Mouse (Mus musculus) T-helper 2 cell (primary cell): ENCODE results near the gene Espn.

Source experiments
- in situ Hi-C: fragments of 300-600 bp; cut with MboI, MseI; formaldehyde crosslinking; loops from one replicate; pipeline ENCODE4 v1.15.1; 2025; ENCODE audit warnings: high pct_unique_total_duplicates

Espn gene

GRCm38 (mm10) chr4:152127884-152128283 is 24.3 kb downstream of the Espn start:
- in situ Hi-C loops, result no loop called here

GRCm38 (mm10) chr4:152126026-152126920 is 25.9 kb downstream of the Espn start:
- in situ Hi-C loops, result no loop called here

DNA sequence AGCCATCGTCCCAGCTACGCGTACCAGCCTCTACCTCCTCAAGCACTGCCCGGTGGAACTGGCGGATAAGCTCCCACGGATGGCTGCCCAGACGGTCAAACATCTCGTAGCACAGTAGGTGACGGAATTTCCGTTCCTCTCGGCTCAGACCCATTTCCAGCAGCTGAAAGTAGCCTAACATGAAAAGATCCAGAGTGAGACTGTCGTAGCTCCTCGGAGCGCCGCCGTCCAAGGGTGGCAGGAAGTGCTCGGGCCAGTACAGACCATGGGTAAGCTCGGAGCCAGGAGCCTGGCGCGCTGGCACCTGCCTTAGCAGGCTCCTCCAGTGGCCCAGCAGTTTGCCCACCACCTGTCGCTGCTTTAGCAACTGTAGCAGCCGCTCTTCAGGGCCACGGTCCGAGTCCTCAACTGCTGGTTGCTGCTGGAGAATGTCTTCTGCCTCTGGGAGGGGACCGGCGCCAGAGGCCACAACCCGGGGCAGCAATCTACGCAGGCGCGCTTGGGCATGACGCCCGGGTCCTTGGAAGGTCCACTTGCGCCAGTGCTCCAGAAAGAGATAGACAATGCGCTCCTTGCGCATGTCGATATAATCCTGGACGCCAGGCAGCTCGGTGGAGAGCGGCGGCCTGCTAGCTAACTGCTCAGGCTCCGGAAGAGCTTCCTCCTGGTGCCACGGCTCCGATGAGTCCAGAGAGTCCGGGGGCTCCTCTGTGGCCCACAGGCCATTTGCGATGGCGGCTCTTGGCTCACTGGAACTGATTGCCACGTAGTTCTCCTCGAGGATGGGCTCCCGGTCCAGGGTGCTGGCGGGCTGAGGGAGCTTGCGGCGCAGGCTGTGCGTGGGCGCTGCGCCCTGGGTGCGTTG is 26.8 kb downstream of the Espn start:
- in situ Hi-C loops, result no loop called here

GRCm38 (mm10) chr4:152124361-152124961 is 27.7 kb downstream of the Espn start:
- in situ Hi-C loops, result no loop called here

DNA sequence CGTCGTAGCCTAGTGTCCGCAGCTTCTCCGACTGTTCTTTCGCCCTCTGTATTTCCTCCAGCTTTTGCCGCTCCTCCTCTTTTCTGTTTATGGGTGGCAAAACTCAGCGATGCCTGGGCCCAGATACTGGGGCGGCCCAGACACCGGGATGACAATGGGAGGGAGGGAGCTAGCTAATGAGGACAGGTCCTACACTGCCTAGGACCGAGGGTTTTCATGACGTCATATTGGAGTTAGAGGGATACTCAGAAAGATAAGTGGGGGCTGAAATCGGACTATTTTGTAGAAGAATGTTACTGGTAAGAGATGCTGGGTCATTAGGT is 31.0 kb downstream of the Espn start:
- in situ Hi-C loops, result no loop called here

DNA sequence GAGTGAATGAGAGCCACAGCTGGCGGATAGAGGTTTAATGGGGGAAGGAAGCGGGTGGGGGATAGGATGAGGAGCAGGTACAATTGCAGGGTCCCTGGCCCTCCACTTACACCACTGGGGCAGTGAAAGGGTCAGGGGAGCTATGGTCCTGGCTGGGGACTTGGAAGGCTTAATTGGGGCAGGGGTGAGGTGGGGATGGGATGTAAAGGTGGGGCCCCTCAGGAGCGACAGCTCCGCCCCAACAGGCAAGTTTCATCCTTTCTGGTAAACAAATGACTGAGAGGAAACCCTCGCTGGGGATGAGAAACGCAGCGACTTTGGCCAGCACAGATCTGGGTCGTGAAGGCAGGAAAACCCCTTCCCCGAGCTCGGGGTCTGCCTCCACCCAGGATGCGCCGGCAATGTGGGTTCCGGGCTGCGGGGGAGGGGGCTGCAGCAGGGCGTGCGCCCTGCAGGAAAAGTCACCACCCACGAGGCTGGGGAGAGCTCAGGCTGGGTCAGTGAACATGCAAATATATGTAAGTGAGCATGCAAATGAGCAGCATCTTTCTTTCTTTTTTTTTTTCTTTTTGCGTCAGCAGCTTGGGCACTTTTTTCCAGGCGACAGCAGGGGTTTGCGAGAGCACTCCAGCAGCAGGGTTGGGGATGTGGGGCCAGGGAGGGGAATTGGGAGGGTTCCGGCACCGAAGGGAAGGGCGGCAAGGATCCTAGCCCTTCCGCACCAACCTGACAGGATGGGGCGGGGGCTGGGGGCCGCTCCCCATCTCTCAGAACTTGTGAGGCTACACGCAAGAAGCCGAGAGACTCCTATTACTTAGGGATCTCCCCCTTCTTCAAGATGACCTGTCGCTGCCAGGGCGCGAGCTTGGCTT is 31.6 kb downstream of the Espn start:
- in situ Hi-C loops, result no loop called here

DNA sequence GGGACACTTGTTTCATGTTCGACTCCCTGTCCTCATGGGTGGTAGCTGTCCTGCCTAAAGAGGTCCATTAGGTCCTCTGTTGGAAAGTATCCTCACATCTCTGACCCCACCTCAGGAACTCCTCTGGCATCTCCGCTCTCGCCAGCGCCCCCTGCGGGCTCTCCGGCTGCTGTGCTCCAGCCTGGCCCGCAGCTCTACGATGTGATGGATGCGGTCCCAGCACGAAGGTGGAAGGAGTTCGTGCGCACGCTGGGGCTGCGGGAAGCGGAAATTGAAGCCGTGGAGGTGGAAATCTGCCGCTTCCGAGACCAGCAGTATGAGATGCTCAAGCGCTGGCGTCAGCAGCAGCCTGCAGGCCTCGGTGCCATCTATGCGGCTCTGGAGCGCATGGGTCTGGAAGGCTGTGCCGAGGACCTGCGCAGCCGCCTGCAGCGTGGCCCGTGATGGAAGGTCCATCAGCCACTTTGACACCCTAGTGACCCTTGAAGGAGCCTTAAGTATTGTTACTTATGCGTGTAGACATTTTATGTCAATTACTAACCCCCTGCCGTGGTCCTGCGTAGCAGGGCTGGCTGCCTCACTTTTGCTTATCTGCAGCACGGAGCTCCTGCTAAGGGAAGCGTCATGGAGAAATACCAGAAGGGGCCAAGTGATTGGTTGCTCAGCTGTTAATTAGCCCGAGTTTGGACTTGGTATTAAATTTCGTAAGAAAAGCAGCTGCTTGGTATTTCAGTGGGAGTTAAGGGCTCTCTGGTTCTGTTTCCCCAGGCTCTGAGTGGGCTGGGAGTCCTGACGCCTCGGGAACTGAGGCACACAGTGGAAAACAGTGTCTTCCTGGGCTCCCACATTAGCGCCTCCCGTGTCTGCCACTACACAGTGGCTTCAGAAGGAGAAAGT is 32.5 kb downstream of the Espn start:
- in situ Hi-C loops, result no loop called here

GRCm38 (mm10) chr4:152117538-152117937 is 34.6 kb downstream of the Espn start:
- in situ Hi-C loops, result no loop called here

DNA sequence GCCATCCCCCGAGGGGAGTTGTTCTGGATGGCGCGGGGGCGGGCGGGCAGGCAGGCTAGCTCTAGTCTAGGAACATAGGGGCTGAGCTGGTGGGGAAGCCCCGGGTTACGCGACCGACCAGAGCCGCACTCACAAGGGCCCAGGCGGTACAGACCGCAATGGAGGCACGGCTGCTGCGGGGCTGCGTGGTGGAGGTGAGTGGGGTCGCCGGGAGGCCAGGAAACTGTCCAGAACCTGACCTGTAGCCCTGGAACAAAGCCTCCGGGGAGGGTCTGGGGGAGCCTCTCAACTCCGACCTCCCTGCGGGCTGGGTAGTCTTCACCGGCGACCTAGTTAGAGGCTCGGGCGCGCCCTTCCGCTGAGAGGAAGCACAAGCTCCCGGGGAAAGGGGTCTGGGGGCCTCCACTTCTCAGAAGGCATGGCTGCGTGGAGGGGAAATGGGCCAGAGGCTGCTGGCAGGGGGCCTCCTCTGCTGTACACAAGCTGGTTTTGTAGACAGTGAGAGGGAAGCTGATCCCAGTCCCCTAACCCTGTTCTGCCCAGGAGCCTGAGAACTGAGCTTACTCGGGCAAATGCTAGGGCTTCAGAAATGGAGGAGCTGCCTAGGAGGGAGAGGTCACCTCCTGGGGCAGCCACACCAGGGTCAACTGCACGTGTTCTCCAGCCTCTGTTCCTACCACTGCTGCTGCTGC is 36.1 kb downstream of the Espn start, which contains the start of gene Tnfrsf25:
Gene Tnfrsf25 (plus strand): TSS at position 14 of the 692 bp plus-strand sequence.
- in situ Hi-C loops, result no loop called here

DNA sequence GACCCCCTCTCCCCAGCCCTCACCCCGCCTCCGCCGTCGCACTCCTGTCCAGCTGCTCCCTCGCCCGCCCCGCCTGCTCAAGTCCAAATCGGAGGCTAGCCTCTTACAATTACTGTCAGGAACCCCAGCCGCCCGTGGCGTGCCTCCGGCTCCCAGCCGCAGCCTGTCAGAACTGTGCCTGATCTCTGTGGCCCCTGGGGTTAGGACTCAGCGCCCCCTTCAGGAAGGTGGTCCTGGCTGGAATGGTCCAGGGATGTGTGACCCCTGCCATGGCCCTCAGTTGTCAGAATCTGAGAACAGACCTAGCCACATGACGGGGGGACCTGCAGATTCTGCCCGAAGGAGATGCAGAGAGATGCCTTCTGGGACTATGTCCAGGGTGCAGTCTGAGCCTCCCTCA is 38.1 kb downstream of the Espn start:
- in situ Hi-C loops, result no loop called here

GRCm38 (mm10) chr4:152112329-152112728 is 39.8 kb downstream of the Espn start:
- in situ Hi-C loops, result no loop called here

DNA sequence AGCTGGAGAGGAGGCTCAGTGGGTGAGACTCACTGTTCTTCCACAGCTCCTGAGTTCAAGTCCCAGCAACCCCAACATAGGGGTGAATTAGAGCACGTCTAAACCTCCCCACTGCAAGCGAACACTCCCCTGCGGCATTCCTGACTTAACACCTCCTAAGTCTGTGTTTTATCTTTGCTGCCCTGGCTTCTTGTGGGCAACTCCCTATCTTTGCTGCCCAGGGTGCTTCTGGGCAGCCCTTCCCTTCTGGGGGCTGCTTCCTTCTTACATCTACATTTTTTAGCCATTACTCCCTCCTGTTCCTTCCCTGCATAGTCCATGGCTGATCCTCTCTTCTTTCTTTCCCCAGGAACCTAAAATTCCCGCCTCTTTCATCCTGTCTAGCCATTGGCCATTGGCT is 41.5 kb downstream of the Espn start:
- in situ Hi-C loops, result no loop called here

GRCm38 (mm10) chr4:152109509-152109908 is 42.7 kb downstream of the Espn start:
- in situ Hi-C loops, result no loop called here

DNA sequence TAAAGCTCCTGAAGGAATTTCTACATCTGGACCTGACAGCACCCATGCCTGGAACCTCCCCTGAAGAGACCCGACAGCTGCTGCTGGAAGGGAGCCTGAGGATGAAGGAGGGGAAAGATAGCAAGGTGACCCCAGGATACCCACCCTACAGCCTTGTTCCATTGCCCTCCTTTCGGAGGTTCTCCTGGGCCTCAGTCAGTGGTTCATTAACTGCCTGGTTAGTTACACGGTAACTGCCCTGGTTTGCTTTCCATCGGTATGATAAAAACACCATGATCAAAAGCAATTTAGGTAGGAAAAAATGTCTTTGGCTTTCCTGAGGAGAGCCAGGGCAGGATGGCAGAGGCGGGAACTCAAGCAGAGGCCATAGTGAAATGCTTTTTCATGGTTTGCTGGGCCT is 43.5 kb downstream of the Espn start:
- in situ Hi-C loops, result no loop called here

DNA sequence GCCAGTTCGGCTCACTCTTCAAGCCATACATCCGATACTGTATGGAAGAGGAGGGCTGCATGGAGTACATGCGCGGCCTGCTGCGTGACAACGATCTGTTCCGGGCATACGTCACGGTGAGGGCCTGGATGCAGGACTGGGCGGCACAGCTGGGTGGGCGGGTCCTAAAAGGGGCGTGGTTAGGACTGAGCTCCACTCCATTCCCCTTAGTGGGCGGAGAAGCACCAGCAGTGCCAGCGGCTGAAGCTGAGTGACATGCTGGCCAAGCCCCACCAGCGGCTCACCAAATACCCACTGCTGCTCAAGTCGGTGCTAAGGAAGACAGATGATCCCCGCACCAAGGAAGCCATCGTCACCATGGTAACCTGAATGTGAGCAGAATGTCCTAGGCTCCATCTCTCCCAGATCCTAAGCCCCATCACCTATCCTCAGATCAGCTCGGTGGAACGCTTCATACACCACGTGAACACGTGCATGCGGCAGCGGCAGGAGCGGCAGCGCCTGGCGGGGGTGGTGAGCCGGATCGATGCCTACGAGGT is 44.1 kb downstream of the Espn start:
- in situ Hi-C loops, result no loop called here

- in situ Hi-C loops, result no loop called here
Measured at GRCm38 (mm10) chr4:152107493-152107892, 44.7 kb downstream of the Espn start.

- in situ Hi-C loops, result no loop called here
Measured at GRCm38 (mm10) chr4:152106746-152107145, 45.4 kb downstream of the Espn start.

GRCm38 (mm10) chr4:152103025-152103424 is 49.1 kb downstream of the Espn start:
- in situ Hi-C loops, result no loop called here

DNA sequence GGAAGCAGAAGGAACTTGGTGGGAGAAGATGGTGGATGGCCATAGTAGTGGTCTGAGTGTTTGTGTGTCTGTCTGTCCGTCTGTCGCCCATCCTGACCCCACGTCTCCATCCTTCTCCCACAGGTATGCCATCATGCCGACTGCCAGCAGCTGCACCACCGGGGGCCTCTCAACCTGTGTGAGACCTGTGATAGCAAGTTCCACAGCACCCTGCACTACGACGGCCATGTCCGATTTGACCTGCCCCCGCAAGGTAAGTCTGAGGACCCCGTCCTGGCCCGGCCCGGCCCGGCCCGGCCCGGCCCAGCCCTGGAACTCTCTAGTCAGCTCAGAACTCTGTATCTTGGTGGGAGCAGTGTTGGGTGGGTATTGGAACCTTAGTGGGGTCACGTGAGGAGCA is 50.2 kb downstream of the Espn start:
- in situ Hi-C loops, result no loop called here
